Mouse (Mus musculus): ENCODE data around the gene Areg.

GRCm38 (mm10) chr5:91156677-91157076 is 17.3 kb downstream of the Areg start:
- TF ChIP-seq CTCF (IDR thresholded peaks at IDR 0.05; ENCODE audit: extremely low read depth, insufficient read depth, low read length) (no peak), POLR2A (IDR thresholded peaks at IDR 0.05; ENCODE audit: extremely low read depth, insufficient read depth, low read length) (no peak)

Data from cortical plate, adult 2 months (tissue).